26 mouse cellular contexts compared by ENCODE assay signal in the genomic region with DNA sequence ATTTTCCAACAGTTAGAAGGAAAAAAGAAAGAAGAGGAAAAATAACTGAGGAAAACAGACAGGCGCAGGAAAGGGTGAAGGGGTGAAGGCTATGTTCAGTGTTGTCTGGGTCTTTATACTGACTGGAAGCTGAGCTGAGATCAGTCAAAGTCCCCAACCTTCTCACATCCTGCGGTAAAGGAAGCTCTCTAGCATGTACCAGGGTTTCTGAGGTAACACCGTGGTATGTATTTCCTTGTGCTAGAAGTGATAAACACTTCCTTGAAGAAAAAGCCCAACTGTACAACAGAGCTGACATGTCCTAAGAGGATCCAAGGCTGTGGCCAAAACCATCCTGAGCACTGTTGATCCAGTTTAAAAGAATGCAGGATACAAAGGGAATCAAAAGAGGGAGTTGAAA. TPM values are rescaled to one million over a fixed set of nuclear protein-coding genes. Genes with fewer than 3 reads are reported as not detected.
DNase-seq lines count a peak whose midpoint lies in the region; ATAC-seq lines count a peak whose summit lies in the region.
"Had no signal": no experiment of that assay in that cellular context is flagged by ENCODE, and none has a peak within 500 bp of the region (broad histone marks: within the 10 kb centered on the region; RNA-seq: fewer than 3 reads in every experiment).

No protein-coding gene starts in this region.

- no peak overlapping the region for H3K9ac ChIP-seq in midbrain, embryonic 13.5 days (replicated peaks)
- H3K9ac ChIP-seq: heart, embryonic 12.5 days; hindbrain, embryonic 14.5 days; kidney, embryonic 15.5 days; limb, embryonic 13.5 days; lung, embryonic 15.5 days; neural tube, embryonic 13.5 days had no signal

- H3K4me2 ChIP-seq in midbrain, embryonic 13.5 days (replicated peaks), result no peak overlapping the region
- H3K4me2 ChIP-seq: heart, embryonic 12.5 days; hindbrain, embryonic 14.5 days; kidney, embryonic 15.5 days; limb, embryonic 13.5 days; liver, embryonic 11.5 days; lung, embryonic 15.5 days; midbrain, embryonic 11.5 days; neural tube, embryonic 13.5 days had no signal

- H3K27ac ChIP-seq in midbrain, embryonic 13.5 days, result no peak overlapping the region
- H3K27ac ChIP-seq: hindbrain, embryonic 14.5 days; kidney, embryonic 15.5 days; limb, embryonic 13.5 days; lung, embryonic 15.5 days; neural tube, embryonic 13.5 days had no signal

- ATAC-seq in common myeloid progenitor, adult 5-6 weeks (replicated peaks; ENCODE audit: low read depth, poor library complexity, severe bottlenecking), result peak; percentile 48
- peak; percentile 53; the same call in 1 of the 2 replicates for ATAC-seq in neutrophil, adult 5-6 weeks (ENCODE audit: extremely low read depth, insufficient number of reproducible peaks, low FRiP score, poor library complexity, severe bottlenecking)
- no peak for ATAC-seq in megakaryocyte-erythroid progenitor cell, adult 5-6 weeks (replicated peaks; ENCODE audit: low FRiP score, low TSS enrichment, poor library complexity, severe bottlenecking)
- no peak for ATAC-seq in midbrain, embryonic 13.5 days
- ATAC-seq: forebrain, embryonic 14.5 days had no signal

- no peaks in the 10 kb centered on the region for H3K9me3 ChIP-seq in midbrain, embryonic 13.5 days
- H3K9me3 ChIP-seq: heart, embryonic 12.5 days; kidney, embryonic 15.5 days; limb, embryonic 13.5 days; lung, embryonic 15.5 days; neural tube, embryonic 13.5 days had no signal

- DNase-seq in 416B (ENCODE audit: low read depth), result peak; percentile 47
- peak; percentile 61 for DNase-seq in CD4-positive helper T cell, adult 2 months (ENCODE audit: low read depth, low spot score)
- DNase-seq: adrenal gland, adult 2 months; adrenal gland, postnatal 36 days; cerebellum, adult 18-20 months; cerebellum, postnatal 10 days; gastrocnemius, postnatal 14 days; heart, postnatal 4 days; kidney, adult 18-20 months; kidney, postnatal 25 days; retina, postnatal 1 day; right cerebral cortex, postnatal 25 days had no signal

- no peaks in the 10 kb centered on the region for H3K4me1 ChIP-seq in midbrain, embryonic 13.5 days (replicated peaks)
- H3K4me1 ChIP-seq: kidney, embryonic 15.5 days; limb, embryonic 13.5 days; neural tube, embryonic 13.5 days had no signal

- no peak overlapping the region for H3K4me3 ChIP-seq in midbrain, embryonic 13.5 days (replicated peaks)
- H3K4me3 ChIP-seq: heart, embryonic 12.5 days; kidney, embryonic 15.5 days; limb, embryonic 13.5 days; lung, embryonic 15.5 days; myocyte; neural tube, embryonic 13.5 days had no signal

- H3K27me3 ChIP-seq in midbrain, embryonic 13.5 days, result no peaks in the 10 kb centered on the region
- H3K27me3 ChIP-seq: heart, embryonic 12.5 days; kidney, embryonic 15.5 days; limb, embryonic 13.5 days; lung, embryonic 15.5 days; neural tube, embryonic 13.5 days had no signal

- 88% methylated on average over 3 of the region's 3 CpGs for WGBS in midbrain, embryonic 13.5 days

- no peaks in the 10 kb centered on the region for H3K36me3 ChIP-seq in midbrain, embryonic 13.5 days
- H3K36me3 ChIP-seq: heart, embryonic 12.5 days; kidney, embryonic 15.5 days; limb, embryonic 13.5 days; lung, embryonic 15.5 days; neural tube, embryonic 13.5 days had no signal

RNA-seq across cellular contexts. Expression of a gene that starts 6.8 kb away (rescaled TPM):
- 75.2 and 80.6 TPM in 2 replicates for total RNA-seq in common myeloid progenitor, adult 5-6 weeks (2017)
- 20.3 and 34.0 TPM in 2 replicates for total RNA-seq in neutrophil, adult 5-6 weeks (2017)
- 92.6 and 94.0 TPM in 2 replicates for total RNA-seq in megakaryocyte-erythroid progenitor cell, adult 5-6 weeks (2014; fragmentation: Nextera tagmentation)
- 42.8 and 75.8 TPM in 2 replicates for total RNA-seq in megakaryocyte-erythroid progenitor cell, adult 5-6 weeks (2017)
- polyA plus RNA-seq in midbrain, embryonic 13.5 days (2015; fragmentation: Nextera tagmentation; extraction: Ambion mirVana), result 225 and 231 TPM in 2 replicates

Comparison
In these comparisons a context has a peak if more than half of its experiments do, and no peak if none do; other contexts are left out.
1. ATAC-seq: peak in common myeloid progenitor, adult 5-6 weeks (single experiment) and neutrophil, adult 5-6 weeks (single experiment); none in megakaryocyte-erythroid progenitor cell, adult 5-6 weeks (single experiment) and midbrain, embryonic 13.5 days (single experiment).